Mouse (Mus musculus): ENCODE results near the gene Flg.

Gene Flg

DNA sequence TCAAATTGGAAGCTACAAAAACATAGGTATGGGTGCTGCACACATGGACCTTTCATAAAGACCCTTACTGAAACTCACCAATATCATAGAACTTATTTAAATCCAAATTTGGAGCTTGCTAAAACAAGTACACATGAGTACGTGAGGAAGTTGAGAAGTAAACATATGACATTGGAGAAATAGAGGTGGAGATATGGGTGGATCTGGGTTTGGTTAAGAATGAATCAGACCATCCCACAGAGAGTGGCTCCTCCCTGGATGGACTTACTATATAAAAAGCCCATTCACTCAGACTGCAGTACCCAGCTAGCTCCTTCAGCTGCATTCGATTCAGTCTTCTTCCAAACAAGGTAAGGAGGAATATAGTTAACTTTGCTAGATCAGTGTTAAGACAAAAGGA, at the start of gene Flg:
TSS of gene Flg (plus strand) at position 301 of the 400 bp plus-strand sequence.
- DNase-seq (ENCODE audit: low read depth, low spot score), result no peak

DNA sequence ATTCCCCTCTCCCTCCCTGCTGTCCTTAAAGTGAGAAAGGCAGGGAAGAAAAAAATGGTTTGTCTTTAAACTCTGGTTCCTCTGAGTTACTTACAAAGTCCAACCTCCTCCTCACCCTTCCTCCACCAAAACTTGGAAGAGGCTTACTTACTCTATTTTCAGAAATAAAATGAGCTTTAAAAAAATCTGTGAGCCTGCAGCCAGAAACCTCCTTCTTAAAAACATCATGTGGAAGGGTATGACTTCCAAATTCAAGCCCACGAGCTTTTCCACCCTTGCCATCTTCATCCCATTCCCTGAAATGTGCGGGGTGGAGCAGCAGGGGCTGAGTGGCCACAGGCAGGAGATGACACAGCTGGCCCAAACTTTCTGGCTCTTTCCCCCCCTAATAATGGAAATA, 24.2 kb downstream of the Flg start:
- DNase-seq (ENCODE audit: low read depth, low spot score), result peak; percentile 81

DNA sequence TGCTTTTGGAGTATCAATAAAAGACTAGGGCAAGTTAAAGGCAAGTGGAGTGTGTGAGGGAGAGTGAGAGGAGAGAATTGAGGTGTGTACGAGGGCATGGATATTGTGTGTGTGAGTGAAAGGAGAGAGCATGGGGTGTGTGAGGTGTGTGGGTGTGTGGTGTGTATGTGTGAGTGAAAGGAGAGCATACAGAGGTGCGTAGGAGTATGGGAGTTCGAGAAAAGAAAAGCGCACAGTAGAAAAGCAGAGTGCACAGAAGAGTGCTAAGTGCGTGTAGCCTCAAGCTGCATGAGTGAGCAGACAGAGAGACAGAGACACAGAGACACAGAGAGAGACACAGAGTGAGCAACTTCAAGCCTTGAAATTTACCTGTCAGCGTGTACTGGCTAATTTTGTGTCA, 26.5 kb downstream of the Flg start:
- peak; percentile 50 for DNase-seq (ENCODE audit: low read depth, low spot score)

DNA sequence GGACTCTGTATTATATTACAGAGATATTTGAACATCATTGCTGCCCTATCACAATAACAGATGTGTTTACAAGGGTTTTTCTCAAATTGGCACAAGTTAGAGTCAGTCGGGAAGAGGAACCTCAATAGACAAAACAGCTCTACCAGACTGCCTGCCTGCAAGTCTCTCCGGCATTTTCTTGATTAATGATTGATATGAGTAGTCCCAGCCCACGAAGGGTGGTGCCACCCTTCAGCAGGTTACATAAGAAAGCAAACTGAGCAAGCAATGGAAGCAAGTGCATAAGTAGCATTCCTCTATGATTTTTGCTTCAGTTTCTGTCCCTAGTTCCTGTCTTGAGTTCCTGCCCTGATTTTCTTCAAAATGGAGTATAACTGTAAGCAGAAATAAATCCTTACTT, 28.6 kb downstream of the Flg start:
- DNase-seq (ENCODE audit: low read depth, low spot score), result no peak

DNA sequence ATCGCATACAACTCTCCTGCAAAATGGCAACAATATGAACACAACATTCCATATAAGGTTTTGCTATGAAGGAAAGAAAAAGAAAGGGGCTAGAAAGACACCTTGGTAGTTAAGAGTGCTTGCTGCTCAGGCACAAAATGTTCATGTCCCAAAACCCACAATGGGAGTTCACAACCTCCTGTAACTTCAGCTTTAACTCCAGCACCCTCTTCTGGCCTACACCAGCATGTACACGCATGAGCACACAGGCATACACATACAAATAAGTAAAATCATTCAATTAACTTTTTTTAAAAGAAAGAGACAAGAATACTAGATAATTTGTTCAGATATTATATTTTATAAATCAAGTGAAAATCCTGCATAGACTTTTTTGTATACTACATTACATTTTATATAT, 32.8 kb downstream of the Flg start:
- no peak for DNase-seq (ENCODE audit: low read depth, low spot score)

DNA sequence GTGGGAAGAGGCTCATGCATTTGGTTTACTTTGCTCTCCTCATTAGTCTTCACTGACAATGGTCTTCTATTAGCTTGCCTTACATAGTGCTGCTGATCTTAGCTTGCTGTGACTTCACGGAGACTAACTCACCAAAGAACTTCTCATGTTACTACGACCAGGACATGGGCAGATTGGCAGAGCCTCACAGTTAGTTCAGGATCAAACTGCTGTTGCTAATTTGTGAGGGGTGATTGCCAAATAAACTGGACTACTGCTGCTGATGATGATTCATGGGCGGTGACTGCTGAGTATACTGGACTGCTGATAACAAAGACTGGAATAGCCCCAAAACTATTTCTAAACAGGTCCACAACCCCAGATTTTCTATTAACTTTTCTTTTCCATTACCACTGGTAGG, 38.0 kb downstream of the Flg start:
- DNase-seq (ENCODE audit: low read depth, low spot score), result no peak

DNA sequence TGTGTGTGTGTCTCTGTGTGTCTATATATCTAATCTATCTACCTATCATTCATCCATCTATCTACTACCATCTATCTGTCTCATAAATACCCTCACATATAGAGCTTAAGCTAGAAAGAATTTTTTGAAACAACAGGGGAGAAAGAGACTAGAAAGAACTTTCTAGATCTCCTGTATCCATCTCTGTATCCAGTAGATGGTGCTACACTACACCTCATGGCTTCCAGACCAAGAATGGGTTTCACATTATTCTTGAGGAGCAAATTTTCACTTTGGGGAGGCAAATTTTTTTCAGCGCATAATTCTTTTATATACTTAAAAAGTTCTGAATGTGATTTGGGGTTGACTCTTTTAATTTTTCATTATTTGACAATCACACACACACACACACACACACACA, 41.1 kb downstream of the Flg start:
- DNase-seq (ENCODE audit: low read depth, low spot score), result no peak

DNA sequence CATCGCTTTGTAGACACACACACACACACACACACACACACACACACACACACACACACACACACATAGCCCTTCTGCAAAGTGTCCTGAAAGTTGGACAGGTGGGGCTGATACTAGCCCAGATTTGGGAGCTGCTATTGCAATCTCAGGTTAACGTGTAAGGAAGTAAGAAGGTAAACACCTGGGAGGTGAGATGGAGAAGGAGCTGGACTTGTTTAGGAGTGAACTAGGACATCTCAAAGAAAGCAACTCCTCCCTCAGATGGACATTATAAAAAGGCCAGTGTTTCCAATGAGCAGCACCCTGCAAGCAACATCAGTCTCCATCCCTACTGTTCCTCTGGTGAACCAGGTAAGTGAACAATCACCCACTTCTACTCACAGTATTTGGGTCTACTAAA, 46.1 kb downstream of the Flg start, which contains the start of gene Hrnr:
TSS of gene Hrnr (plus strand) at position 301 of the 400 bp plus-strand sequence.
- no peak for DNase-seq (ENCODE audit: low read depth, low spot score)

DNA sequence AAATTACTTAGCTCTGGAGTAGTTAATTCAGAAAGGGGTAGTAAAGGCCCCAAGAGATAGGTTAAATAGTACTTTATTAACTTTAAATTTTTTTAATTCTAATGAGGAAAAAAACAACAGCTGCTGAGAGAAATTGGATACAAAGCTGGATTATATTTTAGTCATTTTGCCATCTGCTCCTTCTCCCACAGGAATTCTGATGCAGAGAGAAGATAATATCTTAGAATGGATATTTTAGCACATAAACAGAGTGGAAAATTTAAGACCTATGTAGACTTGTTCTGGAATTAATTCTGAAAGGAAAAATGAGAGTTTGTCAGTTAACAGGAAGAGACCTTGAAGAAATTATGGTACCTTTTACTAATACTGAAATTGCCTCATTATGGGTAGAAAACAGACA, 64.4 kb downstream of the Flg start:
- peak; percentile 59 for DNase-seq (ENCODE audit: low read depth, low spot score)

DNA sequence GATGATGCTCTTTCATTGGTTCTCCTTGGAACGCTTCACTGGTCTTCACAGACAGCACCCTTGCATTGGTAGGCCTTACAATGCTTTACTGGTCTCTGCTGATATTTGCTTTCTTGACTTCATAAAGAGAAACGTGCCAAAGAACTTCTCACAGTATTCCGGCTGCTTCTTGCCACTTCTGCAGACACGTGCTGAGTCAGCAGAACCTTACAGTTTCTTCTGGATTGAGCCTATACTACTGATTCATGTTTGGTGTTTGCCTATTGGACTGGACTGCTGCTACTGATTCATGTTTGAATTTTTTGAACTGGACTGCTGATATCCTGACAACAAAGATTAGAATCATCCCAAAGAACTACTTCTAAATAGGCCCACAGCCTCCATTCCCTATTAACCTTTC, 66.7 kb downstream of the Flg start:
- DNase-seq (ENCODE audit: low read depth, low spot score), result no peak
